Mouse (Mus musculus): ENCODE results near the gene Ftl1-ps1. TPM values are rescaled to one million over a fixed set of nuclear protein-coding genes. Genes with fewer than 3 reads are reported as not detected.

Ftl1-ps1 gene
- polyA plus RNA-seq (2015; fragmentation: Nextera tagmentation; extraction: Ambion mirVana) = 113 and 116 TPM in 2 replicates

GRCm38 (mm10) chr13:74399298-74399839 lies at the start of gene Ftl1-ps1:
Ftl1-ps1 (plus strand) TSS chr13:74399694.

DNA sequence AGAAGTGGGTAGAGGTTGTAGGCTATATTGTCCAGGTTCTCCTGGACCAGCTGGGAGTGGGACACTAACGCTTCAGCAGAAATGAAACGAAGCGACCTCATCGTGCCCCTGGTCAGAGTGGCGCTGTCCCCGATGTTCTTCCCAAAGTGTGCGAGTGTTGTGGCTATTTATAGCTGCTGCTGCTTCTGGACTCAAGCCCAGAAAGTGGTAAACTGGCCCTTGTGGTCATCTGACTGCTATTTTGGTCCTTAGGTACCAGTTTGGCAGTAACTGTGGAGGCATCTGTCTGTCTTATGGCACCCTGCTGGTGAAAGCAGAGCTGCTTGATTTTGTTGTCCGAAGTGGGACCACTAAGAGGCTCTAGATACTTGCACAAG lies 35.6 kb upstream of the Ftl1-ps1 start, which contains the start of gene Lrrc14b:
TSS of gene Lrrc14b (minus strand) at position 147 of the 377 bp plus-strand sequence.

DNA sequence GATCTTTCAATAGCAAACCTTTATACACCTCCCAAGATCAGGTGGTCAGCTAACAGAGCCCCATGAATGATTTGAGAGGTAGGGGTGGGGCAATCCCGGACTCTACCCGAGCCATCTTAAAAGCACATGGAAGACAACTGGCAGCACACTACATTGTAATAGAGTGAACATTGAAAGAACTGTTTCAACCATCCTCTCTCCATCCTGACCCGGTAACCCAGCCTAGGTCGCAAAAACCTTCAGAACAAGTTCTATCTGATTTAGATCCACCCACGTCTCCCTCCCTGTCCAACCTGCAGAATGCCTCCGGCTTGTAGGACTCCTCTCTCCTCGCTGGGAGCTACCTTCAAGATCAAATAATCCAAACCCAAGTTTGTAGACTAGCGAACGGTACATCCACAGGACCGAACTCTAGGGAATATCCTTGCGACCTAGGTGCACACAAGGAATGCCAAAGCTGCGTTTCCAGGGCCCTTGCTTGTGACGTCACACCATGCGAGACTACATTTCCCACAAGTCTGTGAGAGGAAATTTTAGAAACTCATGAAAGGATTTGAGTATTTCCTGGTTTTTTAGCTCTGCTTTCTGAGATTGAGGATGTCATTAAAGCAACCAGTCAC lies 9.0 kb upstream of the Ftl1-ps1 start, which contains the start of gene Zfp72:
TSS of gene Zfp72 (minus strand) at position 466 of the 620 bp plus-strand sequence.

MicroRNAs within 50 kb of the gene (microRNA counts, 519-probe panel; counts per million panel counts)
- microRNA mmu-miR-692 = 88.3 counts per million

Other genes with a start within 250 kb of the Ftl1-ps1 start
- 30.9 and 34.4 TPM in 2 replicates for gene Exoc3, start 191.0 kb upstream of the Ftl1-ps1 start, polyA plus RNA-seq (2015; fragmentation: Nextera tagmentation; extraction: Ambion mirVana)
- 0.10 and 0.13 TPM in 2 replicates for gene Ahrr, start 107.4 kb upstream of the Ftl1-ps1 start, polyA plus RNA-seq (2015; fragmentation: Nextera tagmentation; extraction: Ambion mirVana)
- 110 and 114 TPM in 2 replicates for gene Pdcd6, start 82.1 kb upstream of the Ftl1-ps1 start, polyA plus RNA-seq (2015; fragmentation: Nextera tagmentation; extraction: Ambion mirVana)
- 128 and 137 TPM in 2 replicates for gene Sdha, start 49.4 kb upstream of the Ftl1-ps1 start, polyA plus RNA-seq (2015; fragmentation: Nextera tagmentation; extraction: Ambion mirVana)
- gene Ccdc127, start 49.4 kb upstream of the Ftl1-ps1 start, polyA plus RNA-seq (2015; fragmentation: Nextera tagmentation; extraction: Ambion mirVana) = 22.8 and 28.8 TPM in 2 replicates
- gene Lrrc14b, start 35.7 kb upstream of the Ftl1-ps1 start, polyA plus RNA-seq (2015; fragmentation: Nextera tagmentation; extraction: Ambion mirVana) = not detected in 2 replicates
- 1.1 and 1.4 TPM in 2 replicates for gene Zfp72, start 8.9 kb upstream of the Ftl1-ps1 start, polyA plus RNA-seq (2015; fragmentation: Nextera tagmentation; extraction: Ambion mirVana)
- gene Zfp825, start 94.3 kb downstream of the Ftl1-ps1 start, polyA plus RNA-seq (2015; fragmentation: Nextera tagmentation; extraction: Ambion mirVana) = 15.3 and 15.7 TPM in 2 replicates
- 16.2 and 19.1 TPM in 2 replicates for gene Erap1, start 239.9 kb downstream of the Ftl1-ps1 start, polyA plus RNA-seq (2015; fragmentation: Nextera tagmentation; extraction: Ambion mirVana)

Measured in spleen, postnatal 0 days (tissue).